Mouse (Mus musculus) ovary, postnatal 36 days (tissue): ENCODE measurements around the gene Nwd2.

Experiments used
- DNase-seq: peaks from one replicate; pipeline ENCODE4 v3.0.0; 2022; ENCODE audit warnings: low spot score, mixed read lengths

Gene Nwd2

GRCm38 (mm10) chr5:63828380-63829185, 179.7 kb downstream of the Nwd2 start:
- DNase-seq: no peak

GRCm38 (mm10) chr5:63831054-63831453, 182.2 kb downstream of the Nwd2 start:
- DNase-seq: no peak

DNA sequence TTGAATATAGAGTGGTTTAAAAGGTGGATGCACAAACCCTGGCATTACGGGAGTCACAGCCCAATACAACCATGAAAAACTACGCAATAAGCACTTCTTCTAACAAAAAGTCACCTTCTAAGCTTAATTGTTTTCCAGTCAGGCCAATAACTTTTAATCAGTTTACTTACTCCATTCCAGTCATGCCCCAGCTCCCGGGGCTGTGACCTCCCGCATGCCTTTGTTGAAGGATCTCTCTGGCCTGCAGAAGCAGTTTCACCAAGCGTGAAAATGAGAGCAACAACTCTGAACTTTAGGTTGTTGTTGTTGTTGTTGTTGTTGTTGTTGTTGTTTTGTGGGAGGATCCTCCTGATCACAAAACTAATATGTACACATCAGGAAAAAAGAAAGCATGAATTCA, 185.1 kb downstream of the Nwd2 start:
- no peak for DNase-seq

DNA sequence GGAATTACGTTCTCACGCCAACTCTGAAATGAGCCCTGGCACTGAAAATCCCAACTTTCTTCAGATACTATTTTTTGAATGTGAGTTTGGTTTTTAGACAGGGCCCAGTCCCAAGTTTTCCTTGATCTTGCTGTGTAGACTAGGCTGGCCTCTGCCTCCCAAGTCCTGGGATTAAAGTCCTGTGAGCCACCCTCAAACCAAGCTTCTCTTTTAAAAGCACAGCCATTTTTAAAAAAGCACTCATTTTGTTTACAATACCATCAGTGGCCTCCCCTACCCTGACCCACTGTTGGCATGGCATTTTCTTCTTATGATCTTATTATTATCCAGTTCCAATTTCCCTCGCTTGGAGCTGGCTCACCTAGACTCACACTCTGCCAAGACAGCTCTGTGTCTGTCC, 185.5 kb downstream of the Nwd2 start:
- DNase-seq: no peak

GRCm38 (mm10) chr5:63837115-63837514, 188.2 kb downstream of the Nwd2 start:
- no peak for DNase-seq

DNA sequence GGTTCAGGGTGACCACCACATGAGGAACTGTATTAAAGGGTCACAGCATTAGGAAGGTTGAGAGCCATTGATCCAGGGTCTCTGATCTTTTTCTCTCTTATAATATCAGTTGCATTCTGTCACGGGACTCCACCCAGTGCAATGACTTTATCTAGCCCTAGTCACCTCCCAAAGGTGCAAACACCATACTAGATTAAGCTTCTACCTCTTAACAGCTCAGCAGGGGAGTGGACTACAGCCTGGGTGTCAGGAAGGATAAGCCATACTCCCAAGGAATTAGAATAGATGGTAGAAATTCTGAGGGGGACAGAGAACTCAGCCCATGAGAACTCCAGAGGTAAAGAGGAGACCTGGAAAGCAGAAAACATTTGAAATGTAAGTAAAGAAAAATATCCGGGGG, 188.9 kb downstream of the Nwd2 start:
- no peak for DNase-seq

GRCm38 (mm10) chr5:63839801-63840416, 191.0 kb downstream of the Nwd2 start:
- no peak for DNase-seq

DNA sequence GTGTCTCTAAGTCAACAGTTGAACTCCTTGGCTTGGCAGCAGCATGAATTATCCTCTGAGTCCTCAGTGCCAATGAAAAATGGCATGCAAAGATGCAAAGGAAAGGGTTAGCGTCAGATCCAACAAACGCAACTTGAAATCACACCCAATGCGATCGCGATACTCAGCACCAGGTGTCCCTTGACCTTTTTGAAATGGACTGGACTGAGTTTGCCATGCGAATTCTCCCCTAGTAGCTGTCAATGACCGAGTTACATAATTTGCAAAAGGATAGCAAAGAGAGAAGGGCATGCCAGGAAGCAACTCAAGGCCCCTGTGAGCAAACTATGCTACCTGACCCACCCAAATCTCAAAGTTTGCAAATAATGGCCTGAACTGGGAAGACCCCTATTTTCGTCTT, 198.2 kb downstream of the Nwd2 start:
- no peak for DNase-seq

- DNase-seq: no peak
These were observed 198.8 kb downstream of the Nwd2 start for GRCm38 (mm10) chr5:63847541-63848226.

- DNase-seq: no peak
These were observed 210.0 kb downstream of the Nwd2 start for GRCm38 (mm10) chr5:63858901-63859300.
